Mouse (Mus musculus): ENCODE data around the gene Gm28729.
"Not testable (repeated sequence)": the region's sequence is repeated elsewhere in the genome, so short reads cannot be mapped to it uniquely, and the experiment has no call there.

The Gm28729 gene

GRCm38 (mm10) chr9:96521574-96521973 lies 3.5 kb downstream of the Gm28729 start:
- DNase-seq (ENCODE audit: low read depth, low spot score) = not testable (repeated sequence)

- DNase-seq (ENCODE audit: low read depth, low spot score) = no peak
Measured at GRCm38 (mm10) chr9:96517429-96517828, 7.6 kb downstream of the Gm28729 start.

GRCm38 (mm10) chr9:96516806-96517205 lies 8.3 kb downstream of the Gm28729 start:
- no peak for DNase-seq (ENCODE audit: low read depth, low spot score)

- DNase-seq (ENCODE audit: low read depth, low spot score) = no peak
Measured at GRCm38 (mm10) chr9:96515737-96516136, 9.3 kb downstream of the Gm28729 start.

- no peak for DNase-seq (ENCODE audit: low read depth, low spot score)
Measured at GRCm38 (mm10) chr9:96514278-96514677, 10.8 kb downstream of the Gm28729 start.

GRCm38 (mm10) chr9:96506011-96506498 lies 19.0 kb downstream of the Gm28729 start:
- DNase-seq (ENCODE audit: low read depth, low spot score) = no peak

- DNase-seq (ENCODE audit: low read depth, low spot score) = no peak
Measured at GRCm38 (mm10) chr9:96505156-96505555, 19.9 kb downstream of the Gm28729 start.

- no peak for DNase-seq (ENCODE audit: low read depth, low spot score)
Measured at GRCm38 (mm10) chr9:96504116-96504895, 20.8 kb downstream of the Gm28729 start.

GRCm38 (mm10) chr9:96502856-96503610 lies 22.0 kb downstream of the Gm28729 start:
- DNase-seq (ENCODE audit: low read depth, low spot score) = no peak

GRCm38 (mm10) chr9:96501217-96501616 lies 23.8 kb downstream of the Gm28729 start:
- no peak for DNase-seq (ENCODE audit: low read depth, low spot score)

GRCm38 (mm10) chr9:96493212-96493611 lies 31.9 kb downstream of the Gm28729 start:
- no peak for DNase-seq (ENCODE audit: low read depth, low spot score)

GRCm38 (mm10) chr9:96491810-96492209 lies 33.3 kb downstream of the Gm28729 start:
- no peak for DNase-seq (ENCODE audit: low read depth, low spot score)

- DNase-seq (ENCODE audit: low read depth, low spot score) = not testable (repeated sequence)
Measured at GRCm38 (mm10) chr9:96487869-96488268, 37.2 kb downstream of the Gm28729 start.

- DNase-seq (ENCODE audit: low read depth, low spot score) = no peak
Measured at GRCm38 (mm10) chr9:96483648-96484047, 41.4 kb downstream of the Gm28729 start.

- no peak for DNase-seq (ENCODE audit: low read depth, low spot score)
Measured at GRCm38 (mm10) chr9:96483028-96483427, 42.0 kb downstream of the Gm28729 start.

GRCm38 (mm10) chr9:96478071-96478888 lies 46.8 kb downstream of the Gm28729 start, which contains the start of gene Rnf7:
Gene Rnf7, minus strand, starts transcription at chr9:96478675.
- DNase-seq (ENCODE audit: low read depth, low spot score) = peak; percentile 95

- no peak for DNase-seq (ENCODE audit: low read depth, low spot score)
Measured at GRCm38 (mm10) chr9:96472356-96472755, 52.7 kb downstream of the Gm28729 start.

GRCm38 (mm10) chr9:96471681-96472080 lies 53.4 kb downstream of the Gm28729 start:
- not testable (repeated sequence) for DNase-seq (ENCODE audit: low read depth, low spot score)

GRCm38 (mm10) chr9:96470266-96470974 lies 54.6 kb downstream of the Gm28729 start:
- DNase-seq (ENCODE audit: low read depth, low spot score) = no peak

GRCm38 (mm10) chr9:96469556-96470265 lies 55.4 kb downstream of the Gm28729 start:
- no peak for DNase-seq (ENCODE audit: low read depth, low spot score)

Measured in retina, adult 2 months (tissue).